Mouse (Mus musculus): Measurements from ENCODE around the gene Gpatch8.

GRCm38 (mm10) chr11:102444321-102444720, 111.9 kb downstream of the Gpatch8 start:
- TF ChIP-seq EP300 (IDR thresholded peaks at IDR 0.05; ENCODE audit: insufficient read depth, low read depth, low read length) (no peak), CTCF (IDR thresholded peaks at IDR 0.05; ENCODE audit: low read depth, low read length) (no peak)
